Mouse (Mus musculus) cerebellum, adult 2 months (tissue): ENCODE results near the gene Mapkapk3. TPM values are rescaled to one million over a fixed set of nuclear protein-coding genes. Genes with fewer than 3 reads are reported as not detected.

ENCODE experiments used
- DNase-seq, 2 experiments: peaks; one replicate each; pipeline ENCODE4 v3.0.0; 2021
- H3K27ac ChIP-seq: fragments of 200-500 bp; 2 replicates; pipeline ENCODE4 v1.5.1; 2012; ENCODE audit warnings: low read length, control low read depth, inconsistent platforms; ENCODE audit not compliant: insufficient read depth
- H3K27me3 ChIP-seq: fragments of 200-500 bp; 2 replicates; pipeline ENCODE4 v1.6.1; 2012; ENCODE audit warnings: inconsistent platforms, mild to moderate bottlenecking, low read length, moderate library complexity; ENCODE audit not compliant: control insufficient read depth, insufficient read depth
- H3K4me1 ChIP-seq: fragments of 200-500 bp; 2 replicates; pipeline ENCODE4 v1.6.1; 2011; ENCODE audit warnings: low read length; ENCODE audit not compliant: control insufficient read depth, insufficient read depth
- H3K4me3 ChIP-seq: fragments of 200-500 bp; replicated peaks from 2 replicates; pipeline ENCODE3; 2011; ENCODE audit warnings: mild to moderate bottlenecking, low read depth, low read length, control low read depth; ENCODE audit not compliant: insufficient read depth
- CTCF ChIP-seq: fragments of 200-500 bp; IDR thresholded peaks from 2 replicates; pipeline ENCODE4 v1.5.1; 2011; ENCODE audit warnings: low read depth, mild to moderate bottlenecking, control low read depth, low read length, moderate library complexity, borderline replicate concordance; ENCODE audit not compliant: insufficient read depth
- POLR2A ChIP-seq: fragments of 200-500 bp; IDR thresholded peaks from 2 replicates; pipeline ENCODE4 v1.6.1; 2011; ENCODE audit warnings: low read length, control low read depth, borderline replicate concordance; ENCODE audit not compliant: insufficient read depth
- WGBS: fragments of 180-500 bp; shearing (Covaris S2); methylation state at CpG from one replicate; pipeline ENCODE4 v1.1.7; 2018; 5-methylcytosine and 5-hydroxymethylcytosine counted together
- polyA plus RNA-seq: library from polyadenylated mRNA; depleted of rRNA; stranded (reverse); fragments of >200 nt; gene quantifications from 2 replicates; pipeline ENCODE4 v1.2.3, GENCODE M21; 2012; rRNA removed

Mapkapk3 gene
- polyA plus RNA-seq, 1 experiment = 11.7 TPM

DNA sequence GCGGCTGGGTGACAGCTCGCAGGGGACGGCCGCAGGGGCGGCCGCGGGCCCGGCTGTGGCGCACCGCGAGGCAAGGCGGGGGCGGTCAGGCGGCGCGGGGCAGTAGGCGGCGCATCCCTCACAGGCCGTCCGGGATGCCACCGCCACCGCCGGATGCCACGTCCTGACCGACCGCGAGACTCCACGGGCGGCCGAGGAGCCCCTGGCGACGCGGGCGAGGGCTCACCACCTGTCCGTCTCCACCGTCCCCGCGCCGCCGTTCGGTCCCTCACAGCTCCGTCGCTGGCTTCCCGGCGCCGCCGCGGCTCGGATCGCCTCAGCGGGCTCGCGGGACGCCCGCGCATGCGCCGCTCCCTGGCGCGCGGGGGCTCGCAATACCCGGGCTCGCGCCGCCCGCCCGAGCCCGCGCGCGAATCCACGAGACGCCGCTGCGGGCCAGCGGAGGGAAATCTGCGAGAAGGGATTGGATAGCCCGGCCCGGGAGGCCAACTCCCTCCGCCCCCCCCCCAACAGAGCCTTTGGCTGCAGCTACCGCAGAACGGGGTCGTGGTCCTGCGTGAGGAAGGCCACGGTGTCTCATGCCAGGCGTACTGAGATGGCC is 58.0 kb downstream of the Mapkapk3 start, which contains the start of gene Dock3:
Dock3 (minus strand) TSS at position 371 of the 601 bp plus-strand sequence.
- TF ChIP-seq CTCF = no peak
- TF ChIP-seq POLR2A = peak; percentile 87

DNA sequence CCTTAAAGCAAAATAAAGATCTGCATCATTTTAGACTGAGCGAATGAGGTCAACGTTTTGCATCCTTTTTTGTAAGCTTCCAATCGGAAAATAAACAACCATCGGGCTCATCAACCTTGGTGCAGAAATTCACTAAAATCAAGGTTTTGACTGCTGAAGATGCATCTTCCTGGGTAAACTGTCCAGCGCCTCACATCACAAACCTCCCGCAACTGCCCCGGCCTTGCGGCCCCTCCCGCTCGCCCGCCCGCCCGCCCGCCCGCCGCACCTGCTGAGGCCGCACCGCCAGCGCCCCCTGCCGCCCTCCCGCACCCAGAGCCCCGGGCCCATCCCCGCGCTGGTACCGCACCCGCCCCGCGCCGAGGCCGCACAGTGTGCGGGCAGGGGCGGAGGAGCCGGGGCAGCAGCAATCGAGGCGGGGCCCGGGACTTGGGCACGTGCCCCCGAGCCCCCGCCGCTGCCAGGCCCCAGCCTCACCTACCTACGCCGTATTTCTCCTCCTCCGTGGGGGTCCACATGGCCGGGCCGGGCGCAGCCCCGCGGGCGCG is 58.6 kb downstream of the Mapkapk3 start:
- DNase-seq = peak; percentile 82 to 87
- H3K27me3 ChIP-seq = no peaks in the 10 kb centered on the region

More for the DNA sequence above, 58.0 kb downstream of the Mapkapk3 start, which contains the start of gene Dock3:
- Histone ChIP-seq H3K4me3 (peak within 1 kb of the TSS; percentile 80), H3K4me1 (no peaks in the 10 kb centered on the region; the same call in 1 of the 2 replicates), H3K27me3 (no peaks in the 10 kb centered on the region), H3K27ac (peak within 1 kb of the TSS; percentile 96)
- DNase-seq = peak; percentile 90
- 1% methylated on average over 81 of the region's 87 CpGs for WGBS

DNA sequence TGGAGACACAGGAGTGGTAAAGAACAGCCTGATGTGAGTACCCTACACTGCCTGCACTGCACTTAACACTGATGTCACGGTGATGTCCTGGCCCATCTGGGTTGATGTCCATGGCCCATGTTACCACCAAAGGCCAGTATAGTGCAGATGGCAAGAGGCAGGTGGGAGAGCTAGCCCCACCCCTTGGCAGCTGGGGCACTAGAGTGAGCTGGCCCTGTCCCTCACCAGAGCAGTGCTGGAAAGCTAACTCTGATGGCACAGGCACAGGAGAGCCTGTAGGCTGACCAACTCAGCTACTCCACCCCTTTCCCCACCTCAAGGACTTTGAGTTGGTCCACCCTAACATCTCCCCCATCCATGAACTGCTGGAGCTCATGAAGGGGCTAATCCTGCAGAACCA is 65.1 kb downstream of the Mapkapk3 start:
- no peaks in the 10 kb centered on the region for H3K27me3 ChIP-seq
- no peak overlapping the region for H3K4me3 ChIP-seq
- no peak for TF ChIP-seq POLR2A
- no peak for TF ChIP-seq CTCF
- peaks cover 7% of the 10 kb centered on the region for H3K4me1 ChIP-seq
- peak in 1 of 2 experiments; percentile 44 for DNase-seq
- H3K27ac ChIP-seq = peak overlapping the region; percentile 4; the same call in 1 of the 2 replicates
- WGBS = 18% methylated on average over 1 of the region's 1 CpGs

More for the DNA sequence above, 58.6 kb downstream of the Mapkapk3 start:
- Histone ChIP-seq H3K4me1 (no peaks in the 10 kb centered on the region; the same call in 1 of the 2 replicates), H3K4me3 (peak overlapping the region; percentile 80), H3K27ac (peak overlapping the region; percentile 96)
- under 1% methylated on average over 48 of the region's 50 CpGs for WGBS
- TF ChIP-seq POLR2A = no peak
- peak; percentile 18; the same call in 1 of the 2 replicates for TF ChIP-seq CTCF

Other genes starting within 250 kb of the Mapkapk3 start
- gene Dock3, start 58.0 kb downstream of the Mapkapk3 start, polyA plus RNA-seq = 121 and 129 TPM in 2 replicates
- gene Cish, start 6.1 kb upstream of the Mapkapk3 start, polyA plus RNA-seq = 4.1 and 4.3 TPM in 2 replicates
- 27.8 and 31.7 TPM in 2 replicates for gene Hemk1, start 48.5 kb upstream of the Mapkapk3 start, polyA plus RNA-seq
- 44.9 and 52.5 TPM in 2 replicates for gene 6430571L13Rik, start 50.7 kb upstream of the Mapkapk3 start, polyA plus RNA-seq
- gene Cacna2d2, start 109.7 kb upstream of the Mapkapk3 start, polyA plus RNA-seq = 130 and 148 TPM in 2 replicates
- gene Tmem115, start 244.1 kb upstream of the Mapkapk3 start, polyA plus RNA-seq = 44.3 and 44.6 TPM in 2 replicates